Mouse (Mus musculus) liver, adult (tissue): Measurements from ENCODE around the gene Pwp2.

Experiments
- GATA4 ChIP-seq: IDR thresholded peaks from 2 replicates; pipeline ENCODE4 v1.6.1; 2014; ENCODE audit warnings: mild to moderate bottlenecking, low read length; ENCODE audit not compliant: insufficient replicate concordance

Pwp2 gene

DNA sequence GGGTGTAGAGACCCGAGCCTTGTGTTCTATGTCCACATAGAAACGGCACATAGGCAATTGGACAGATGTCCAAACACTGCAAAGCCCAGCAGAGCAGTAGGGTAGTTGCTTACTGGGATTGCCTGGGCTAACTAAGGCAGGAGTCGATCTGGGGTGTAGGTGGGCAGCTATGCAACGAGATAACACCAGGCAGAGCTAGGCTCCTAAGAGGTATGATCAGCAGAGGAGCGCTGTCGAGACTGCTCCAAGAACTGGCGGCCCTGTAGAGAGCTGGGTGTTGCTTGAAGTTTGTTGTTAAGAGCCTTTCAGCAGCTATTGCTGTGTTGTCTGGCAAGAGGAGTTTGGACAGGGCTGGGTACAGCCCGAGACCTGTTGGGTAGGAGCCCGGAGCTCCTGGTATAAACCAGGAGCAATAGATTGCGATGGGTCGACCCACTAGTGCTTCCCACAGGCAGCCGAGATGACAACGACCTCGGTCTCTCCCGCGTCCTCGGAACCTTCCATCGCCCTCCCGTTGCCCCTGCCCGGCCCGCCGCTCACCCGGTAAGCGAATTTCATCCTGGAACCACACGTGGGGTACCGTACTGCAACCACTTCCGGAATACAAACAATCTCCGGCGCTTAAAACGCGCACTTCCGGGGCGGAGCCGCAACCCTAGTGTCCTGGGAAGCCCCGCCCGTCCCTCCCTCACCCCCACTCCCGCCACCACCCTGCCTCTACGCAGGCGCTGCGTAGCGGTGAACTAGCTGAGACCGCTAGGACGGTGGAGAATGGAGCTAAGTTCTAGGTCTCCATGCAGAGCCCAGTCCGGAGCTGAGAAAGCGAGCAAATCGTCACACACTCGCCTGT, at the start of gene Pwp2:
Gene Pwp2 (minus strand): TSS at position 619 of the 850 bp plus-strand sequence.
- TF ChIP-seq GATA4 = no peak

DNA sequence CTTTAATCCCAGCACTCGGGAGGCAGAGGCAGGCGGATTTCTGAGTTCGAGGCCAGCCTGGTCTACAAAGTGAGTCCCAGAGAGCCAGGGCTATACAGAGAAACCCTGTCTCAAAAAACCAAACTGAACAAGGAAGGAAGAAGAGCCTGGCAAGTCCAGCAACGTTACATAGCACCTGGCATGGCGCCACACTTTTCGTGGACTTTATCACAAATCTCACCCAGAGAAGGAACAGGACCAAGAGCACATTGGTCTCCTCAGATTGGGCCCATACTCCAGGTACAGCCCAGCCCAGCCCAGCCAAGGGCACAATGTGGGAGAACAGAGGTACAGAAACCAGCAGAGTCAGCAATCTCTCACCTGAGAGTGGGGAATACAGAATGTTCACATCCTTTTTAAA, 48.8 kb upstream of the Pwp2 start:
- TF ChIP-seq GATA4 = no peak

DNA sequence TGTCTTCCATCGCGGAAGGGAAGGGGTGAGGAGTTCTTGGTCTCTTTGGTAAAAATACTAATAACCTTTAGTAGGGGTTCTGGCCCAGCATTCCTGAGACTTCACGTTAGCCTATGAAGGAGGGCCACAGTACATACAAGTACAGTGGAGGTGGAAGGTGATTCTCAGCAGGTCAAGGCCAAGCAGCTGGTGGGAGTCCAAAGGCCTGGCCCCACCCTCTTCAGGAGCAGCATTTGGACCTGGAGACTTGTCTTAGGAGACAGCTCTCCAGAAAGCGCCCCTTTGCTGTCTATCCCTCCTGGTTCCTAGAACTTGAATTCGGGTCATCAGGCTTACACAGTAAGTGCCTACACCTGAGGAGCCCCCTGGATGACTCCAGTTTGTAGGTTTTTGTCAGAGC, 48.2 kb upstream of the Pwp2 start:
- TF ChIP-seq GATA4 = no peak

DNA sequence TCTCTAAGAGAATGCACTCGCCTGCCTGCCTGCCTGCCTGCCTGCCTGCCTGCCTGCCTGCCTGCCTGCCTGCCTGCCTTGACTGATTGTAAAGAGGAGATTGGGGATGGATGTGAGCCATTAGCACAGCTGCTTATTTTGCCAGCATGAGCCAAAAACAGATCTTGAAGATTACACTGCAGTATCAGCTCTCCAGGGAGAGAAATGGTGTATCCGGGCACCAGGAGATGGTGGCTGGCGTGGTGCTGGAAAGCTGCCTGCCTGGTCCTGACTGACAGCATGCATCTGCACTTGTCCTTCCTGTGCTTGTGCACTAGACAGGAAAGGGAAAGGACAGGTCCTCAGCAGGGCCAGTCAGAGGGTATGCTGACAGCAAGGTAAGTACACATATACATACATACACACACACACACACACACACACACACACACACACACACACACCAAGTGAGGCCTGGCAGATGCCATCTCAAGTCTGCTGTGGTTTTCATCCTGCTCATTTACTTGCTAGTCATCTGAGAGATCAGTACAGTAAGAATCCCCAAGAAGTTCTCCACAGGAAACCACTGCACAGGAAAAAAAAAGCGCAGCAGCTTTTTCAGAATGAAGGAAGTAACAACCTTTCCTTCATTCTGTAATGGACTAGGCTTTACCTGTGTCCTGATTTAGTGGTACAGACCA, 47.5 kb upstream of the Pwp2 start:
- TF ChIP-seq GATA4 = no peak

DNA sequence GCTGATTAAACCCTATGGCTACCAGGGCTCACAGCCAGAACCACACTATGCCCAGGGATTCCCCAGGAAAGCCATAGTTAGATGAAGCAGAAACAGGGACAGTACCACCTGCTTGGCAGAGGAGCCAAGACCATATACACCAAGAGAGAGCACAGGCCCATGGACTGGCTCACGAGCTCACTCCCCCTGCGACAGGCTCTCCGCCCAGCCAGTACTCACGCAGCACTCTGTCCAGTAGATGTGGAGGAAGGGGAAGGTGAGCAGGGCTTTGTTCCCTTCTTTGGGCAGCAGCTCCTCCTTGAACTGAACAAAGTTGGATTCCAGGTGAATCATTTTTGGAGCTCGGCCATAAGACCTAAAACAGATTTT, 43.6 kb upstream of the Pwp2 start:
- no peak for TF ChIP-seq GATA4

DNA sequence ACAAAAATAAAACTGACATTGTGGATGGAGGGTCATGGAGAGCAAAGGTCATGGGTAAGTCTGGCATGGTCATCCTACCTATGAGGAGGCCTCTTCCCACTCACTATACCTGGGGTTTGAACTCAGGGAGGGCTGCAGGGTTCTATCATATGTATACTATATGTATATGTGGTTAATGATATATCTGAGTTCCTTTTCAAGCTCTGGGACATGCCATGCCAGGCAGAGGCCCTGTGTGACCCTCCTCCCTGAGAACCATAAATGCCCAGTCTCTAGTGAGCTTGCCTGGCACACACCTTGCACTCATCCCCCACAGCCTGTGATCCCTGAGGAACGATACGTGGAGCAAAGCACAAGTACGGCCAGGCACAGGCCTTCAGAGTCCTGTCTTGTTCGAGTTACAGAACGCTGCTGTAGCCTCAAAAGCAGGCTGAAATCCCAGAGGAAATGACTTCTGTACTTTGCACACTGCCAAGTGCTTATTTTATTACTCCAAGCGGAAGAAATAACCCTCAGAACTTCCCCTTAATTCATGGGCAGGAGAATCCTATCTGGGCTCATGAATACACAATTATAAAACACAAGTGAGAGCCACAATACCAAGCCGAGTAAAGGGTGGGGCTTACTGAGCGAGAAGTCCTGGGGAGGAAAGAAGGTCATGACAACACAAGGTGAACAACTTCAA, 43.1 kb upstream of the Pwp2 start:
- no peak for TF ChIP-seq GATA4

DNA sequence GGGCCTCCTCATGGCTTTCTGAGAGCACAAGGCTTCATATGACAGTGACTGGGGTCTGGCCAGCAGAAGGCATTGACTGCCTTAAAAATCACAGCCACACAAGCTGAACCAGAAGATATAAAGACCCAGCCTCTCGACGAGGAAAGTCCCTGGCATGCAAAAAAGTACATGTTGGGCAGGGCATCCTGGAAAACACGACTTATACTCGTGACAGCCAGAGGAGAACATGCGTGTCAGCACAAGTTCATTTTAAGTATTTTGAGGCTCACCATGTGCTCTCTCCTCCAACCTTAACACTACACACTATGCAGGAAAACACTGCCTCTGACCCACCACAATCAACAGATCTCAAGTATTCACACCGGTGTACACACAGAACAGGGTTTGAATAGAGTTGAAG, 39.2 kb upstream of the Pwp2 start:
- no peak for TF ChIP-seq GATA4

DNA sequence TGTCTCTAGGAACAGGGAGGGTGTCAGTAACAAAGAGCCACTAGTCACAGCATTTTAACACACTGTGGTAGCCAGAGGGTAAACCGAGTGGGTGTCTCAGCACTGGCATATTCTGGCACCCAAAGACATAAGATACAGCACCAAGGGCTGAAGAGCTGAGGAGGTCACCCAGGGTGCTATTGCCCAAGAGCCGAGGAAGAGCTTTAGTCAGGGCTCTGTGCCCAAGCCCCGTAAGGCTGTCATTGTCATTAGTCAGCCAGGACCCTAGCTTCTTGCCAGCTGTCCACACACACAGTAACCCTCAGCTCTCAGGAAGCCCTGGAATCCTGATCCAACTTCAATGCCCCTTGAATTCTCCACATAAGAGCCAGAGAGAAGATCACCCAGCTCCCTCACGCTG, 38.0 kb upstream of the Pwp2 start:
- TF ChIP-seq GATA4 = no peak

DNA sequence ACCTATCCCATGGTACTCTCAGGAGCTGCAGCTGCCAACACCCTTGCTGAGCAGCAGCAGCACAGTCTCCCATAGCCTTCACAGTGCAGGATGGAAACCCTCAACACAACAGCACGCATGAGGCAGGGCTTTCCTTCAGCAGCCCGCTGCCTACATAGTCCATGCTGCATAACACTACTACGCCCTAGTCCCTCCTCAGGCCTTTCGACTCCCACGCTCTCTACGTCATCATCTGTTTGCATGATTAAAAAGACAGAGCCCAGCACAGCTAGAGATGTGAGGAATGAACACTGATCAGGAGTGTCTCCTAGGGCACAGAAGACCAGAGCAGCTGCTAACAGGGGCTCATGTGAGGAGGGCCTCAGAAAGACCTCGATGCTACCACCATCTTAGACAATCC, 36.4 kb upstream of the Pwp2 start:
- no peak for TF ChIP-seq GATA4

DNA sequence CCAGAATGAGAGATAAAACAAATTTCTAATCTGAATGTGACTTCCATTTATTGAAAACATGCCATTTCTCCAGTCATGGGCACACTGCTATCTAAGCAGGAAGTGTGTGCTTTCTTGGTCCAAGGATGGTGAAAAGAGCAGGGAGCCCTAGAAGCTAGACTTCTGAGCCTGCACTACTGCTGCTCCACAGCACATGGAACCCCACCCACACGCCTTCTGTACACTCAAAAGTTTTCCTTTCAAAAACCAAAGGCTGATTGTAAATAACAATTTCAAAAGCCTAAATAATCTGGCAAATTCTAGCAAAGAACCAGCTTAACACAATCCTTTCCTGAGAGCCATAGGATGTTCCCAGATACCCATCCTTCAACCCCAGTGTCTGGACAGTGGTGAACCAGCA, 34.6 kb upstream of the Pwp2 start:
- no peak for TF ChIP-seq GATA4

DNA sequence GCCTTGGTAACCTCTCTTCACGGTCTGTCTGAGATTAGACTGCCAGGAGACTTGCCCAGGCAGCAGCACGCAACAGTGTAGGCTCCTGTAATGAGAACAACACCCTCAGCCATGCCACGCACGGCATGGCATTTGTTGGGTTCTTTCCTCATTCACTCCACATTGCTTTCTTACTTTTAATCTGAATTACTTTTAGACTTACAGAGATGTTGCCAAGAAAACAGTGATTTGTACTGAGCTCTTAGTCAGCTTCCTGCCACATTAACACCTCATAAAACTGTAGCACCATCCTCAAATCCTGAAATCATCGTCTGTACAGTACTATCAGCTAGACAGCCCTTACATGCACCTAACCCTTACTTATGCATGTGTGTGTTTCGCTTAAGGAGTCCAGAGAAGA, 33.6 kb upstream of the Pwp2 start:
- TF ChIP-seq GATA4 = no peak

DNA sequence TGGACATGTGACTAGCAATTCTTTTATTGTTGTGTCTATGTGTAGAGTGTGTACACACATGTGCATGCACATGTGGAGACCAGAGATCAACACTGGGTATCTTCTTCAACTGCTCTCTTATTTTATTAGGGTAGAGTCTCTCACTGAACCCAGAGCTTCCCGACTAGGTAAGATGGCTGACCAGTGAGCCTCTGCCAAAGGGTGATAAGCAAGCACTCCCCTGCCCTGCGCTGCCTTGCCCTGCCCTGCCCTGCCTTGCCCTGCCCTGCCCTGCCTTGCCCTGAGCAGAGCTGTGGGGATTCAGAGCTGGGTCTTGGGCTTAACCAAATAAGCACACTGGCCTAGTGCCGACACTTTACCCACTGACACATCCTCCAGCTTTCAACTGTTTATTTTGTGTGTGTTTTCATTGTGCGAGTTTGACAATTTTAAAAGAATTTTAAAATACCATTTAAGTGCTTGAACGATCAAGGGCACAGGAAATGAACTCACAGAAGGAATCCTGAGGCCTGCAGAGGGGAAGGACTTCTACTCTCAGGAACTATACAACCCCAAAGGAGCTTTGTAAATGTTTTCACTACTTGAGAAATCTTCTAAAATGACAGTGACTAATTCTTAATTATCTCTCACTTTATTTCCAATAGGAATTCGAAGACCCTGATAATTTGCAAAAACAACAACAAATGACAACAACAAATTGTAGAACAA, 31.6 kb upstream of the Pwp2 start:
- TF ChIP-seq GATA4 = no peak

DNA sequence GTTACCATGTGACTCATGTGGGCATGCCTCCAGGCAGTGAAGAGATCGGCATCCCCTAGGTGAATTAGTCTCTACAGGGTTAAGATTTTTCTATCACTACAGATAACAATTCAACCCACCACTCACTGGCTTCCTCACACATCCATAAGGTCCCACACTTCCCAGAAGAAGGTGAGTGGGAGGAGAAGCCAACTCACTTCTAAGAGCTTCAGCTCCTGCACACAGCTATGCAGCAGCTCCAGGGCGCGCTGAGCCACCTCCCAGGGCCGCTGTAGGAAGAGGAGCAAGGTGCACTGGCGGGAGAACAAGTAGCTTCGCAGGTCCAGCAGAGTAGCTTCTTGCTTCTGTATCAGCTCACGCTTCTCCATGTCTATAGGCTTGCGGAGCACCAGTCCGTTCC, 29.4 kb upstream of the Pwp2 start:
- no peak for TF ChIP-seq GATA4

DNA sequence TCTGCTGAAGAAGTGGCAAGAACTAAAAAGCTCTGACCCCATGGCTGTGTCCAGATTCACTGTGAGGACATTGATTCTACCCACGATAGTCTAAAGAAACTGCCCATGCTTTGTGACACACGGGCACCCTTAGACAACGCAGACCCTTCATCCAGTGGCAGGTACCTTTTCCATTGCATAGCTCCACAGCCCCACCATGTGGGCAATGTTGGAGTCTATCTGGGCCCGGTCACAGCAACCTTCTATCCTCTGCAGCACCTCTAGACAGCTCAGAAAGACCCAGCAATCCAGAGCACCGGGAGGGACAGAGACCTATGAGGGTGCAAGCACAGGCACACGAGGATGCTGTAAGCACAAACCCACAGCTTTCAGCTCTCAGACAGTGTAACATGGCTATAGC, 26.4 kb upstream of the Pwp2 start:
- TF ChIP-seq GATA4 = no peak

DNA sequence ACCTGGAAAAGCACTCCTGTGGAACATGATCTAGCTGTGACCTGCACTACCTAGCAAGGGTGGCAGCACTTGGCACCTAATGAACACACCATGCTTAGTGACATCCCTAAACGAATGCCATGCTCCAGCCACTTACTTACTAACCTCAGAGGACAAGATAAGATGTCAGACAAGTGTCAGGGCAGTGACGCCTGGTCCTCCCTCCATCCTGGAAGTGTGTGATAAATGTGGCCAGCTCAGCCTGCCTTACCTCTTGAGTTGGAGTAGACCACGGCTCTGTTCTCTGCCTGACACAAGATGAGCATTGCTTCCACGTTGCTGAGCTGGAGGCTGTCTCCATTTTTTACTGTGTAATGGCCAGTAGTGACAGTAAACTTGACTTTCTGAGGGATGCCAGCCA, 16.2 kb upstream of the Pwp2 start:
- TF ChIP-seq GATA4 = no peak

DNA sequence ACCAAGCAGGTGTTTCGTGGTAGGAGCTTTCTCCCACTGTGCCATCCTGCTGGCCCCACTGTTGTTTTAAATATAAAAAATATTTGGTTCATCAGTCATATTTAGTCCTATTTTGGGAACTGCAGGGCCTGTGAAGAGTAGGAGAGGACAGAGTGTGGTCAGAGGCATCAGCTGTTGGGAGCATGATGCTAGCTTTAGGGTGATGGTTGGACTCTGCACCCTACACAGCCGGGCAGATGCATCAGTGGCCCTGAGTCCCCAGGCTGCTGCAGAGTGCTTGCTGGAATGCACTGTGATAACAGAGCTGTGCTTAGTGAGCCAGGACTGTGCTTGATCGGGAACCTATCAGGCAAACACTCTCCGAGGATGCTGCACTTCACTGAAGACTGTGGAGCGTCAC, 8.0 kb upstream of the Pwp2 start:
- no peak for TF ChIP-seq GATA4

DNA sequence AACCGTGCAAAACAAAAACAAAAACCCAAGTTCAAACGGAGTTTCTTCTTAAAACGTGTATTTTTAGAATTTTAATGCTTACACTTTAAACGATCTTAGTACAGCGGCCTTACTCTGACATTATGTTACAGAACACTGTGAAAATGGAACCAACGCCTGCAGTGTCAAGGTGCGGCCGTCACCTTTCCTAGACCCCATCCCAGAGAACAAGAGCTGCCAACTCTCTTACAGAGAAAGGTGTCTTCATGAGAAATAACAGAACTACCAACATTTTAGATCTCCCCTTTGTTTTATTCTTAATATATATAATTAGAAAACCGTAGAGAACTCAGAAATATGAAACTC, 404 bp upstream of the Pwp2 start:
- no peak for TF ChIP-seq GATA4
